ENCODE assay signal across 8 mouse cellular contexts in genomic region chr19:38930788-38931565, GRCm38 (mm10). TPM values are rescaled to one million over a fixed set of nuclear protein-coding genes. Genes with fewer than 3 reads are reported as not detected.
DNase-seq lines count a peak whose midpoint lies in the region; ATAC-seq and TF ChIP-seq lines count a peak whose summit lies in the region.

Gene Hells, plus strand, starts transcription at chr19:38930915.

- no peaks in the 10 kb centered on the region for H3K27me3 ChIP-seq in Patski
- H3K27me3 ChIP-seq in hindbrain, embryonic 13.5 days, result 0 out of 2 replicates have a peak, but pooled peaks cover 2% of the 10 kb centered on the region

- CTCF ChIA-PET in Patski (lab: Charles Lee), result interaction anchor here (1.6 kb wide), 1 partner anchor 11 kb away, joined by 4 read pairs; no protein-coding TSS in a partner anchor

- TF ChIP-seq CTCF in Patski (IDR thresholded peaks at IDR 0.05), result no peak

- H3K4me3 ChIP-seq in hindbrain, embryonic 13.5 days, result peak within 1 kb of the TSS; percentile 84

- peak within 1 kb of the TSS; percentile 63; the same call in 1 of the 2 replicates for H3K27ac ChIP-seq in hindbrain, embryonic 13.5 days

- in situ Hi-C loops in Patski (cut with MboI; ENCODE audit: low pct_unique_long_range_greater_than_20kb), result loop anchor here (25.0 kb wide), 1 partner anchor 1656 kb away; the partner anchor contains the start of gene Aldh18a1

- under 1% methylated on average over 73 of the region's 76 CpGs for WGBS in hindbrain, embryonic 13.5 days

- ATAC-seq in Patski, result peak; percentile 79
- ATAC-seq in hindbrain, embryonic 13.5 days (ENCODE audit: low FRiP score), result peak; percentile 95

- POLR2A ChIA-PET in Patski (lab: Charles Lee), result interaction anchor here (1.0 kb wide), 2 partner anchors 24 to 25 kb away, joined by 3 to 4 read pairs; no protein-coding TSS in a partner anchor

- no peaks in the 10 kb centered on the region for H3K36me3 ChIP-seq in hindbrain, embryonic 13.5 days

- H3K9me3 ChIP-seq in hindbrain, embryonic 13.5 days, result no peaks in the 10 kb centered on the region

- H3K9ac ChIP-seq in hindbrain, embryonic 13.5 days, result peak within 1 kb of the TSS; percentile 87

- peak within 1 kb of the TSS; percentile 99 for H3K4me2 ChIP-seq in hindbrain, embryonic 13.5 days

- DNase-seq in Patski (ENCODE audit: low read depth, low spot score), result peak; percentile 35
- DNase-seq in cerebellum, postnatal 10 days, result peak; percentile 94 to 95
- peak; percentile 47 to 68 for DNase-seq in frontal cortex, postnatal 14 days (ENCODE audit: low spot score in 2 of 2)
- DNase-seq in layer of hippocampus, postnatal 14 days (ENCODE audit: low spot score in 2 of 2), result peak; percentile 76
- DNase-seq in lung, postnatal 14 days, result peak; percentile 89
- peak; percentile 88 for DNase-seq in ovary, postnatal 36 days (ENCODE audit: low spot score)
- DNase-seq in thymus, postnatal 14 days, result peak; percentile 93

- H3K4me1 ChIP-seq in hindbrain, embryonic 13.5 days (replicated peaks), result peaks cover 9% of the 10 kb centered on the region

RNA-seq across cellular contexts. Expression of gene Hells, which starts in this region (rescaled TPM):
- polyA plus RNA-seq in Patski (2021), result 31.0 TPM
- polyA plus RNA-seq in hindbrain, embryonic 13.5 days (2015; fragmentation: Nextera tagmentation; extraction: Ambion mirVana), result 12.7 and 14.5 TPM in 2 replicates
- total RNA-seq in layer of hippocampus, postnatal 14 days (2021), result 1 to 10 TPM; 4.3 to 5.5 TPM

Comparison
In these comparisons a context has a peak if more than half of its experiments do, and no peak if none do; other contexts are left out.
1. Peak in every context shown above with its lines: DNase-seq, ATAC-seq, H3K4me3 ChIP-seq and H3K27ac ChIP-seq.
2. DNase-seq: peak in every context shown above with its lines; median percentile 94 in cerebellum, postnatal 10 days; 93 in thymus, postnatal 14 days; 89 in lung, postnatal 14 days; 88 in ovary, postnatal 36 days; 76 in layer of hippocampus, postnatal 14 days; 58 in frontal cortex, postnatal 14 days; 35 in Patski.